Mouse (Mus musculus) cerebellum, postnatal 4 days (tissue): ENCODE data around the gene Ptpn1.

Experiments used
- DNase-seq, 2 experiments: peaks; one replicate each; pipeline ENCODE4 v3.0.0; 2022; ENCODE audit warnings: low spot score in 2 of 2, mixed read lengths in 1 of 2

Gene Ptpn1

GRCm38 (mm10) chr2:167945451-167945850 lies 13.6 kb downstream of the Ptpn1 start:
- no peak for DNase-seq

GRCm38 (mm10) chr2:167947251-167947650 lies 15.4 kb downstream of the Ptpn1 start:
- DNase-seq = no peak

GRCm38 (mm10) chr2:167948047-167948446 lies 16.2 kb downstream of the Ptpn1 start:
- no peak for DNase-seq

GRCm38 (mm10) chr2:167948557-167948956 lies 16.7 kb downstream of the Ptpn1 start:
- DNase-seq = no peak

- DNase-seq = no peak
These were observed 17.4 kb downstream of the Ptpn1 start for GRCm38 (mm10) chr2:167949250-167949649.

GRCm38 (mm10) chr2:167949808-167950207 lies 18.0 kb downstream of the Ptpn1 start:
- no peak for DNase-seq

GRCm38 (mm10) chr2:167950681-167951080 lies 18.8 kb downstream of the Ptpn1 start:
- DNase-seq = no peak

- DNase-seq = no peak
These were observed 19.7 kb downstream of the Ptpn1 start for GRCm38 (mm10) chr2:167951301-167952211.

- DNase-seq = no peak
These were observed 22.0 kb downstream of the Ptpn1 start for GRCm38 (mm10) chr2:167953819-167954218.

- DNase-seq = no peak
These were observed 23.1 kb downstream of the Ptpn1 start for GRCm38 (mm10) chr2:167954928-167955327.

GRCm38 (mm10) chr2:167957539-167957938 lies 25.7 kb downstream of the Ptpn1 start:
- no peak for DNase-seq

- peak in 1 of 2 experiments; percentile 48 for DNase-seq
These were observed 26.4 kb downstream of the Ptpn1 start for GRCm38 (mm10) chr2:167958082-167958788.

- DNase-seq = peak in 1 of 2 experiments; percentile 62
These were observed 27.0 kb downstream of the Ptpn1 start for GRCm38 (mm10) chr2:167958843-167959242.

- no peak for DNase-seq
These were observed 27.6 kb downstream of the Ptpn1 start for GRCm38 (mm10) chr2:167959384-167959911.

GRCm38 (mm10) chr2:167959996-167960395 lies 28.1 kb downstream of the Ptpn1 start:
- no peak for DNase-seq

GRCm38 (mm10) chr2:167960584-167960983 lies 28.7 kb downstream of the Ptpn1 start:
- no peak for DNase-seq

- no peak for DNase-seq
These were observed 30.5 kb downstream of the Ptpn1 start for GRCm38 (mm10) chr2:167962347-167962746.

GRCm38 (mm10) chr2:167963176-167963575 lies 31.3 kb downstream of the Ptpn1 start:
- DNase-seq = no peak

- no peak for DNase-seq
These were observed 32.0 kb downstream of the Ptpn1 start for GRCm38 (mm10) chr2:167963778-167964300.

- no peak for DNase-seq
These were observed 32.5 kb downstream of the Ptpn1 start for GRCm38 (mm10) chr2:167964320-167964719.

- DNase-seq = no peak
These were observed 34.1 kb downstream of the Ptpn1 start for GRCm38 (mm10) chr2:167965911-167966310.

GRCm38 (mm10) chr2:167968504-167968903 lies 36.6 kb downstream of the Ptpn1 start:
- DNase-seq = no peak
